Mouse (Mus musculus) brain, embryonic 14.5 days (tissue): ENCODE measurements at regions not wholly inside any gene's neighbourhood (a gene's known extent, or its start where the extent isn't known, plus 50 kb on each side); places are given as distances from the start of the nearest gene placed in this dataset.
A peak's percentile ranks its signal among the peaks of the same experiment; 100 is the strongest.

Experiments
- DNase-seq: peaks from one replicate; pipeline ENCODE4 v3.0.0-alpha.2; 2011; ENCODE audit warnings: low read depth
- CTCF ChIP-seq: fragments of 200-500 bp; IDR thresholded peaks from 2 replicates; pipeline ENCODE4 v1.5.1; 2012; ENCODE audit warnings: inconsistent platforms, mild to moderate bottlenecking, moderate library complexity, borderline replicate concordance; ENCODE audit not compliant: insufficient read depth, insufficient read length; ENCODE audit errors: extremely low read depth
- POLR2A ChIP-seq: fragments of 200-500 bp; IDR thresholded peaks from 2 replicates; pipeline ENCODE4 v1.6.1; 2012; ENCODE audit warnings: mild to moderate bottlenecking, inconsistent platforms, borderline replicate concordance; ENCODE audit not compliant: poor library complexity, insufficient read depth, insufficient read length, severe bottlenecking; ENCODE audit errors: extremely low read depth

DNA sequence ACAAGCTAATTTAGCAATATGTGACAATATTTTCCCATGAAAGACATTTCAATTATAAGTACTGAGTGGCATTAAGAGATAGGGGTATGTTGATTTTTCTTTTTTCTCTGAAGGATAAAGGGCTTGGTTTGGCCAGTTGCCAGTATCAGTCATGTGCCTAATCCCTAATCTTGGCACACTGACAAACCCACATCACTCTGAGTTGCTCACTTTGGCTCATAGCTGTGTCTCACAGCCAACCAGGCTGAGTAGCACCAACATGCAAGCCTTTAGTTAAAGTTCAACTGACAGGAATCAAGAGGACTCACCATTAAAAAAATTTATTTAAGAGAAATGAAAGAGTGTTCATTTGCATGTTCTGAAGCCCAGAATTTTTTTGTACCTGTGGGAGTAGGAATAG is 1861.1 kb upstream of the Cntnap5a start:
- no peak for TF ChIP-seq POLR2A
- DNase-seq, result peak; percentile 88

DNA sequence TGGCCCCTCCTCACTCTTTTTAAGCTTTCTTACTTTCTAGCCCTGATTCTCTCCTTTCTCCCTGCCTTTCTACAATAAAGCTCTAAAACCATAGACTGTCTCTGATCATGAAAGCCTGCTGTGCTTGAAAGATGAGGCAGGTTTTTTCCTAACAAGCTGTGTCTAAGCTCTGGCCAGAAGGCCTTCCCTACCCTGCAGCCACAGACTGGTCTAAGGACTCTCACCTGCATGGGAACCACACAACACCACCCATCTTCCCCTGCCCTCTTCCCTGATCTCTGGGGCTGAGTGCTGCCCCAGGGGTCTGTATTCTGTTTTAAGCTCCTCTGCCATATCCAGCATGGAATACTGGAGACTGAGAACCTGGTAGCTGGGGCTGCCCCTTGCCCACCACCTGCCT is 1832.1 kb upstream of the Cntnap5a start:
- DNase-seq, result no peak
- TF ChIP-seq CTCF (no peak), POLR2A (no peak)
